Mouse (Mus musculus) kidney, adult 2 months (tissue): ENCODE data around the gene Pax1. TPM values are rescaled to one million over a fixed set of nuclear protein-coding genes. Genes with fewer than 3 reads are reported as not detected.

Source experiments
- DNase-seq: peaks from one replicate; pipeline ENCODE4 v3.0.0; 2021
- H3K27ac ChIP-seq: fragments of 200-500 bp; 2 replicates; pipeline ENCODE4 v1.5.1; 2012; ENCODE audit warnings: low read depth, low read length, control low read depth, inconsistent platforms; ENCODE audit not compliant: insufficient read depth
- H3K27me3 ChIP-seq: fragments of 200-500 bp; replicated peaks from 2 replicates; pipeline ENCODE4 v1.6.1; 2012; ENCODE audit warnings: mild to moderate bottlenecking, moderate library complexity, low read length, inconsistent platforms; ENCODE audit not compliant: control insufficient read depth, insufficient read depth
- H3K36me3 ChIP-seq: fragments of 200-500 bp; 2 replicates; pipeline ENCODE4 v1.6.1; 2012; ENCODE audit warnings: mild to moderate bottlenecking, moderate library complexity, low read length, inconsistent platforms; ENCODE audit not compliant: control insufficient read depth, insufficient read depth
- H3K4me1 ChIP-seq: fragments of 200-500 bp; 2 replicates; pipeline ENCODE4 v1.6.1; 2011; ENCODE audit warnings: low read length; ENCODE audit not compliant: control insufficient read depth, insufficient read depth
- H3K4me3 ChIP-seq: fragments of 200-500 bp; 2 replicates; pipeline ENCODE4 v1.5.1; 2011; ENCODE audit warnings: mild to moderate bottlenecking, low read depth, low read length, control low read depth; ENCODE audit not compliant: insufficient read depth
- CTCF ChIP-seq: fragments of 200-500 bp; conservative IDR thresholded peaks from 2 replicates; pipeline ENCODE4 v1.5.1; 2011; ENCODE audit warnings: low read depth, mild to moderate bottlenecking, control low read depth, low read length, moderate library complexity, mixed read lengths; ENCODE audit not compliant: insufficient read depth, insufficient read length
- POLR2A ChIP-seq: fragments of 200-500 bp; IDR thresholded peaks from one replicate; pipeline ENCODE4 v1.6.1; 2011; ENCODE audit warnings: low read depth, low read length, control low read depth
- WGBS: fragments of 180-500 bp; shearing (Covaris S2); methylation state at CpG from one replicate; pipeline ENCODE4 v1.1.7; 2018; 5-methylcytosine and 5-hydroxymethylcytosine counted together
- polyA plus RNA-seq: library from polyadenylated mRNA; depleted of rRNA; stranded (reverse); fragments of >200 nt; gene quantifications from 2 replicates; pipeline ENCODE4 v1.2.3, GENCODE M21; 2012

Pax1 gene
- polyA plus RNA-seq, 1 experiment: 0.06 TPM

DNA sequence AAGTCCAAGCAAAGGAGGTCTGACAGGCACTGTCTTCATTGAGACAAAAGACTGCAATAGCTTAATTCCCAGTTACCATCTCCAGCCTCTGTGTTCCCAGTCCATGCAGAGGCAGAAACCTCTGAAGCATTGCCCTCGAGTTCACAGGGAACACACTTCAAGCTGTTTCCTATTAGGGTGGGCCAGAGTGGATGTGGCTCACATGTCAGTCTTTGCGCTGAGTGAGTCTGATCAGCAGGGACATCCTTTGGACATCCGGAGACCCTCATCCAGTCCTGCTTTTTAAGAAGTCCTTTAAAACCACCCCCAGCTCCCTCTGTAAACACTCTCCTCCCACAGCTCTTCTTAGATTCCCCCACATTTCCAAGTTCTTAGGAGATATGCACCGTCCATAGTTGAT, 2.0 kb upstream of the Pax1 start:
- WGBS: under 1% methylated on average over 4 of the region's 4 CpGs
- Histone ChIP-seq H3K27me3 (no peaks in the 10 kb centered on the region; the same call in none of the 2 replicates), H3K27ac (no peak overlapping the region), H3K36me3 (no peaks in the 10 kb centered on the region), H3K4me1 (no peaks in the 10 kb centered on the region), H3K4me3 (no peak overlapping the region)
- DNase-seq: no peak
- TF ChIP-seq CTCF (no peak), POLR2A (no peak)

DNA sequence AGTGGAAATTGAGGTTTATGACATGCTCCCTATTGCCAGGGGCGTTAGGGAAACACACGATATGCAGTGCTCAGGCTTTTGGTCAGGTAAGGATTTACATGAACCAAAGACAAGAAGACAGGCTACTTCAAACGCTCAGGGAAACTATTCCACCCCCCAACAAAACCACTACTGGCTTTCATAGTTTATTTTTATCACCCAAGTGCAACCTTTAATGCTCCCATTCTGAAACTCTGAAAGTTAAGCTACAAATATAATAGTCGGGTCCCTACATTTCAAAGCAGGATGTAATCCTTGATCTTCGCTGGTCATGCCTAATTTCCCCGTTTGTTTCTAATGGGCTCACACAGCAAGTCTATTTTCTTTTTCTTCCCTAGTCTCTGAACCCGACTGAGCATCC, 1.3 kb upstream of the Pax1 start:
- WGBS: 2% methylated on average over 7 of the region's 7 CpGs
- TF ChIP-seq CTCF (no peak), POLR2A (no peak)
- Histone ChIP-seq H3K4me3 (no peak overlapping the region), H3K27ac (no peak overlapping the region), H3K36me3 (no peaks in the 10 kb centered on the region), H3K27me3 (no peaks in the 10 kb centered on the region; the same call in none of the 2 replicates), H3K4me1 (no peaks in the 10 kb centered on the region)
- no peak for DNase-seq

DNA sequence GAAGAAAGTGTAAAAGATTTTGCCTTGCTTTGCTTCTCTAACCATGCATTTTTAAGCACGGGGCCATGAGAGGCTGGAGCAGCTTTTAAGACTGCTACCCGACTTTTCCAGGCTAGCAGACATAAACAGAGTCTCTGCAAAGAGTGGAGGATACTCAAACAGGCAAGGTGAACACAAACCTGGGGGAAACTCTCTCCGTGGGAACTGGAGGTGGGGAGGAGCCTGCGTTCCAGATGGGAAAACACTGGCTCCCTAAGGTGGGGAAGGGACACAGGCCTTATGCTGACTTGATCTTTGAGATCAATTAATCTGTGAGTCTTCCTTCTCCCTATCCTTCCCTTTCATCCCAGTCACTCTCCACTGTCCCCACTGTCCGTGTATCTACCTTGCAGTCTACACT, 869 bp upstream of the Pax1 start:
- no peak overlapping the region for H3K4me3 ChIP-seq
- DNase-seq: no peak
- no peaks in the 10 kb centered on the region for H3K4me1 ChIP-seq
- H3K27me3 ChIP-seq: no peaks in the 10 kb centered on the region; the same call in none of the 2 replicates
- no peaks in the 10 kb centered on the region for H3K36me3 ChIP-seq
- 5% methylated on average over 5 of the region's 5 CpGs for WGBS
- H3K27ac ChIP-seq: no peak overlapping the region
- TF ChIP-seq POLR2A (no peak), CTCF (no peak)

DNA sequence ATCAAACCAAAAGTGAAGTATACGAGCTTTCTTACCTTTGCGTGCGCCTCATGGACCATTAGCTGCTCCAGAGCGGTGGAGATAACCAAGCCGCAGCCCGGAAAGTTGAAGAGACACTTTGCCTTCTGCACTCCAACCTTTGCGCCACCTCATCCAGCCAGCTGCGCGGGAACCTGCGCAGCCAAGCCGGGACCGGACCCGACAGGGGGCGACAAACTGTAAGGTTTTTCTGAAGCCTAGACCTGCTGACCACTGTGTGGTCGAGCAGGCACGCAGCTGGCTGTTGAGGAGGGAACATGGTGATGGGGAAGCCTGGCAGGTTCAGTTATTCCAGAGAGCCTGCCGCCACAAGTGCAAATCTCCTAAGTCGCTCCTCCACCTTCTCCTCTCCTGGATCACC, 591 bp downstream of the Pax1 start:
- H3K27ac ChIP-seq: no peak overlapping the region
- WGBS: 2% methylated on average over 18 of the region's 18 CpGs
- no peaks in the 10 kb centered on the region for H3K36me3 ChIP-seq
- no peak overlapping the region for H3K4me3 ChIP-seq
- TF ChIP-seq POLR2A (no peak), CTCF (0 out of 2 replicates have a peak, but pooled peaks have one; percentile 25)
- peak; percentile 24 for DNase-seq
- no peaks in the 10 kb centered on the region for H3K4me1 ChIP-seq
- no peaks in the 10 kb centered on the region; the same call in none of the 2 replicates for H3K27me3 ChIP-seq

DNA sequence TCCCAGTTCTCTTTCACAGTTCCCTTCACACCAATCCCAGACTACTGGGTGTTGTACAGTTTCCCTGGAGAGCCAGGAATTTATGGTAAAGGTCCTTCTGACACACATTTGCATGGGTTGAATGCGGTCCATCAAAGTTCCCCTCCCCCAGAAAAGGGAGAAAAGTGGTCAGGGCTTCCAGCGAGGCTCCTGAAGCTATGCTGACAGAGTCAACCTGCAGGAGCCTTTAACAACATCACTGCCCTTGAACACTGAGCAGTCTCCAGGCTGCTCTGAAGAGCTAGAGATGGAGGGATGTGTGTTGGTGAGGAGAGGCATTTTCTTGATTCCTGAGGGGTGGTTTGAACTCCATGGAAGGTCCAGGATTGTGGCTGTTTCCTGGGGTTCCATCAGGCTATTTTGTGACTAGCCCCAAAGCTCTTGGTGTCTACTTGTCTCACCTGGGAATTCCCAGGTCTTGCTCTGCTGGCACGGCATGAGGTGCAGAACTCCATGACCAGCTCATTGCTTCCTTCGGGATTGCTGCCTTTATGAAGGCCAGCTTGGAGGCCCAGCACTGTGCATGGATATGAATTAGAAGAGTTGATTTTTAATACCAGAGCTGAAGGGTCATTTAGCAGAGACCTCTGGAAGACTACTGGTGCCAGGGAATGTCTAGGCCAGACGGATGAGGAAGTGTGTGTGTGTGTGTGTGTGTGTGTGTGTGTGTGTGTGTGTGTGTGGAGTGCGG, 1.8 kb downstream of the Pax1 start:
- TF ChIP-seq POLR2A: no peak
- TF ChIP-seq CTCF: no peak
- Histone ChIP-seq H3K4me1 (no peaks in the 10 kb centered on the region), H3K27me3 (peaks cover 3% of the 10 kb centered on the region), H3K4me3 (no peak overlapping the region), H3K36me3 (no peaks in the 10 kb centered on the region), H3K27ac (no peak overlapping the region)
- no peak for DNase-seq
- 11% methylated on average over 6 of the region's 6 CpGs for WGBS

DNA sequence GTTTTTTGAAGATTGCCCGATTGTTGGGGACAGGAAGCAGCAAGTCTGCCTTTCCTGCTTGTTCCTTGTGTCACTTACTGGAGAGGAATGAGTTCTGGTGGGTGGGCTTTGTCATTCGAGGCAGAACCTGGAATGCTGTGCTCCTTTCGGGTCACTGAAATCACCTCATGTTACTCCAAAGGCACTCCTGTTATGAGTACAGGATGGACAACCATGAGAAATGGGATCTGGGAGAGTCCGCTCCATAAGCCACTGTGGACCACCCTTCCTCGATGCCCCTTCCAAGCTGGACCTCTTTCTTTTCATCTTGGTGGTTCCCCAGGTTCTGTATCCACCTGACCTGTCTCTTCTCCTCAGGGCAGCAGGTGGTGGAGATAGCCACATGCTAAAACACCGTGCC, 2.5 kb downstream of the Pax1 start:
- H3K4me3 ChIP-seq: no peak overlapping the region
- H3K36me3 ChIP-seq: no peaks in the 10 kb centered on the region
- 8% methylated on average over 6 of the region's 6 CpGs for WGBS
- H3K27ac ChIP-seq: no peak overlapping the region
- H3K4me1 ChIP-seq: no peaks in the 10 kb centered on the region
- H3K27me3 ChIP-seq: peaks cover 3% of the 10 kb centered on the region
- no peak for DNase-seq
- no peak for TF ChIP-seq POLR2A

DNA sequence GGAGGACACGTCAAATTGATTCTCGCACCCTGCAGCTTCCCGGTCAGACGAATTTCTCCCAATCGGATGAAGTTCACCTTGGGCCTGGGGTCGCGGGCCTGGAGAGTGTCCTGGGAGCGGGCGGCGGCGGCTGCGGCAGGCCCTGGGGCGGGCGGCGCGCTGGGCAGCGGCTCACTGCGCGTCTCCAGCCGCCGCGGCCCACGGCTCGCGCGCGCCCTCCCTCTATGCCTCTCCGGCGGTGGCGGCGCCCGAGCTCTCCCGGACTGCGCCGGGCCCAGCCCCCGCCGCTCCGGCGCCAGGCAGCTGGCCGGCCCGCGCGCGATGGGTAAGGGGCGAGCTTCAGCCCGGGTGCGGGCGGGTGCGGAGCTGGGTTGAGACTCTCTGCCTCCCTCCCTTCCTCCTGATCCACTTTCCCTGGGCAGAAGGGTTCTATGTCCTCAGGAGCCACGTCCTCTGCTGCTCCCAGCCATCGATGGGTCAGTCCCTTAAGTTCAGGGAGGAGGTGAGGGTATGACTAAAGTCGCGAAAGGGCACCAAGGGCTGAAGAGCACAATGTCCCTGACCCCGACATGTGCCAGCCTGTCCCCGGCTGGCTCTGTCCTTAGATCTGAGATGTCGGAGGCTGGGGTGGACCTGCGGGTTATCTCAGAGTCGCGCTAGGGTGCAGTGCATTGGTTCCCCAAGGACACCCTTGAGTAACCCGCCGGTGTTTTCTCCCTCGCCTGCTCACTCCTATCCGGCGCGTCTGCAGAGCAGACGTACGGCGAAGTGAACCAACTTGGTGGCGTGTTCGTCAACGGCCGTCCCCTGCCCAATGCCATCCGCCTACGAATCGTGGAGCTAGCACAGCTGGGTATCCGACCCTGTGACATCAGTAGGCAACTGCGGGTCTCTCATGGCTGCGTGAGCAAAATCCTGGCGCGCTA, 3.5 kb downstream of the Pax1 start:
- H3K4me1 ChIP-seq: no peaks in the 10 kb centered on the region
- DNase-seq: no peak
- 3% methylated on average over 65 of the region's 80 CpGs for WGBS
- TF ChIP-seq CTCF (no peak), POLR2A (no peak)
- peaks cover 3% of the 10 kb centered on the region for H3K27me3 ChIP-seq
- no peaks in the 10 kb centered on the region for H3K36me3 ChIP-seq
- H3K27ac ChIP-seq: no peak overlapping the region
- H3K4me3 ChIP-seq: no peak overlapping the region
